Mouse (Mus musculus): Measurements from ENCODE around the gene 2310034G01Rik.

DNA sequence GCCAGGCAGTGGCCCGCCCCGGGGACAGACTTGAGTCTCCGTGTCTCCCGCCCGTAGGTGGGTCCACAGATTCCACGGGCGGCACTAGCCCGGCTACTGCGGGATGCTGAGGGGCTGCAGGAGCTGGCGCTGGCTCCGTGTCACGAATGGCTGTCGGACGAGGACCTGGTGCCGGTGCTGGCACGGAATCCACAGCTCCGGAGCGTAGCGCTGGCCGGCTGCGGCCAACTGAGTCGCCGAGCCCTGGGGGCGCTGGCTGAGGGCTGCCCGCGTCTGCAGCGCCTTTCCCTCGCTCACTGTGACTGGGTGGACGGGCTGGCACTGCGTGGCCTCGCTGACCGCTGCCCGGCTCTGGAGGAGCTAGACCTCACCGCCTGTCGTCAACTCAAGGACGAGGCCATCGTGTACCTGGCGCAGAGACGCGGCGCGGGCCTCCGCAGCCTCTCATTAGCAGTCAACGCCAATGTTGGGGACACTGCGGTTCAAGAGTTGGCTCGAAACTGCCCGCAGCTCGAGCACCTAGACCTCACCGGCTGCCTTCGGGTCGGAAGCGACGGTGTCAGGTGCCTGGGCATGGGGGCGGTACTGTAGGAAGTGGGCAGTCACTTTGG is 21.0 kb downstream of the 2310034G01Rik start:
- TF ChIP-seq POLR2A (IDR thresholded peaks at IDR 0.05; ENCODE audit: low read depth, low read length) (no peak), CTCF (IDR thresholded peaks at IDR 0.05; ENCODE audit: borderline replicate concordance, insufficient read depth, low read length) (no peak)
